Mouse (Mus musculus) heart, embryonic 10.5 days (tissue): ENCODE data around the gene Morn3. TPM values are rescaled to one million over a fixed set of nuclear protein-coding genes. Genes with fewer than 3 reads are reported as not detected.

Experiments
- DNase-seq: peaks from one replicate; pipeline ENCODE4 v3.0.0-alpha.2; 2017; ENCODE audit warnings: low spot score
- H3K27ac ChIP-seq: fragments of 300-500 bp; sonication (generic); 2 replicates; pipeline ENCODE4 v1.5.1; 2016; ENCODE audit warnings: mild to moderate bottlenecking
- H3K27me3 ChIP-seq: fragments of 300-500 bp; sonication (generic); 2 replicates; pipeline ENCODE4 v1.6.1; 2016; ENCODE audit warnings: mild to moderate bottlenecking; ENCODE audit not compliant: poor library complexity, insufficient read depth, severe bottlenecking
- H3K36me3 ChIP-seq: fragments of 300-500 bp; sonication (generic); 2 replicates; pipeline ENCODE4 v1.6.1; 2016; ENCODE audit warnings: mild to moderate bottlenecking, moderate library complexity
- H3K4me1 ChIP-seq: fragments of 300-500 bp; sonication (generic); 2 replicates; pipeline ENCODE4 v1.6.1; 2016; ENCODE audit warnings: mild to moderate bottlenecking
- H3K4me3 ChIP-seq: fragments of 300-500 bp; sonication (generic); 2 replicates; pipeline ENCODE4 v1.5.1; 2016; ENCODE audit warnings: mild to moderate bottlenecking, moderate library complexity
- H3K9me3 ChIP-seq: fragments of 300-500 bp; sonication (generic); 2 replicates; pipeline ENCODE4 v1.6.1; 2016; ENCODE audit warnings: mild to moderate bottlenecking, moderate library complexity
- WGBS: fragments of 180-500 bp; shearing (Covaris S2); methylation state at CpG from one replicate; pipeline ENCODE4 v1.1.7; 2016; 5-methylcytosine and 5-hydroxymethylcytosine counted together
- polyA plus RNA-seq: library from polyadenylated mRNA; unstranded; fragments of >200 nt; fragmentation: Nextera tagmentation; extraction: Ambion mirVana; gene quantifications from 2 replicates; pipeline ENCODE4 v1.2.1, GENCODE M21; 2016

The Morn3 gene
- polyA plus RNA-seq, 1 experiment from 2014 or later: not detected

DNA sequence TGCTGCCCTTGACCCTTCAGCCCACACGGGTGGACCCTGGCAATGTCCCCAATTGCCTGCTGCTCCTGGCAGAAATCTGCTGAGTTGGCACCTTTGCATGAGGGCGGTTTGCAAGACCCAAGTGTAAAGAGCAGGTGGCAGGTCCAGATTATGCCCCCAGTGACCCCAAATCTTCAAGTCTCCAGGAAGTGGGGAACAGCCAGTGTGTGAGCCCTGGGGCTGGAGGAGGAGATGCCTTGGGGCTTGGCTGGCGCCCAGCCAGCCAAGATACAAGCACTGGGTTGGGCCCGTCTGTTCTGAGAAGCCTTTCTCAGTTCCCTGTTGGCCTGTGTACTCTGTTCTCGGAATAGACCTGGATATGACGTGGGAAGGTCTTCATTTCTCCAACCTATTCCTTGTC lies 19.4 kb downstream of the Morn3 start:
- no peak overlapping the region for H3K4me3 ChIP-seq
- peaks cover 43% of the 10 kb centered on the region for H3K36me3 ChIP-seq
- peaks cover 29% of the 10 kb centered on the region for H3K4me1 ChIP-seq
- no peaks in the 10 kb centered on the region for H3K27me3 ChIP-seq
- 66% methylated on average over 6 of the region's 6 CpGs for WGBS
- H3K27ac ChIP-seq: peak overlapping the region; percentile 10; the same call in 1 of the 2 replicates
- H3K9me3 ChIP-seq: no peaks in the 10 kb centered on the region
- DNase-seq: no peak

DNA sequence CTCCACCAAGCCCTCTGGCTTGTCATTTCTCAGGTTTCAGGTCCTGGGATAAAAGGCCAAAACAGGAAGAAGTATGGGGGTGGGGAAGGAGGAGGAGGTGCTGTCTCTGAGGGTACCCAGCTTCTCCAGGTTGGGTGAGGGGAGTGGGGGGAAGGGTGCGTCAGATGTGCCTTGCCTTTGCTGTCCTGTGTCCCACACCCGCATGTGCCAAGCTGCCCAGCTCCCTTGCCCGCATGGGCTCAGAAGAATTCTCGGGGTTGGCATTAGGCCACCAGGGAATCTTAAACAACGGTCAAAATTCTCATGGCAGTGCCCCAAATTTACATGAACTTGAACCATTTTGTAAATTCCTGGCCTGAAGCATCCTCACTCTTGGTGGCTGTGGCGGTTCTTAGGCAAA lies 20.4 kb downstream of the Morn3 start:
- H3K36me3 ChIP-seq: peaks cover 38% of the 10 kb centered on the region
- no peak for DNase-seq
- H3K4me3 ChIP-seq: no peak overlapping the region
- H3K9me3 ChIP-seq: no peaks in the 10 kb centered on the region
- H3K4me1 ChIP-seq: peaks cover 29% of the 10 kb centered on the region
- 55% methylated on average over 6 of the region's 6 CpGs for WGBS
- no peak overlapping the region for H3K27ac ChIP-seq
- H3K27me3 ChIP-seq: no peaks in the 10 kb centered on the region

DNA sequence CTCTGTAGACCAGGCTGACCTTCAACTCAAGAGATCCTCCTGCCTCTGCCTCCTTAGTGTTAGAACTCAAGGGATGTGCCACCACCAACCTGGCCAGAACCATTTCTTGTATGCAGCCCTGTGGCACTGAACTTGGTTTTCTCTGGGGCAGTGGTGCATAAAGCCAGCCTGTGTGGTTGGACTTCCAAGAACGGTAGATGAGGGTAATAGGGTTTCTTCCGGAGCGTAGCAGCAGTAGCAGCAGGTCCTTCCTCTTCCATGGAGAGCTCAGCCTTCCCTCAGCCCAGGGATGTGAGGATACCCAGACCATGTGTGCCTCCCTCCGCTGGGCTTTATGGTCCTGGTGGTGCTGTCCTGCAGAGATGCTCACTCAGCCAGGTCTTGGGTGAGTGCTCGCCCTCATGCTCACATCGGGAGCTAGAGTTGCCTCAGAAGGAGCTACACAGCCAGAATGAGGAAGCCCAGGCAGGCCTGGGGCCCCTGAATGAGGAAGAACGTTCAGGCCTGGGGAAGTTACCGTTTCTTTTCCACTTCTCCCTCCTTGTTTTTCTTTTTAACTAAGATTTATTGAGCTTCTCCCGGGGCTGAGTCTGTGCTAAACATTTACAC lies 21.7 kb downstream of the Morn3 start:
- WGBS: 85% methylated on average over 9 of the region's 9 CpGs
- no peak overlapping the region for H3K4me3 ChIP-seq
- no peaks in the 10 kb centered on the region for H3K27me3 ChIP-seq
- no peak for DNase-seq
- peaks cover 26% of the 10 kb centered on the region for H3K36me3 ChIP-seq
- no peaks in the 10 kb centered on the region for H3K9me3 ChIP-seq
- no peak overlapping the region for H3K27ac ChIP-seq
- peaks cover 29% of the 10 kb centered on the region for H3K4me1 ChIP-seq

DNA sequence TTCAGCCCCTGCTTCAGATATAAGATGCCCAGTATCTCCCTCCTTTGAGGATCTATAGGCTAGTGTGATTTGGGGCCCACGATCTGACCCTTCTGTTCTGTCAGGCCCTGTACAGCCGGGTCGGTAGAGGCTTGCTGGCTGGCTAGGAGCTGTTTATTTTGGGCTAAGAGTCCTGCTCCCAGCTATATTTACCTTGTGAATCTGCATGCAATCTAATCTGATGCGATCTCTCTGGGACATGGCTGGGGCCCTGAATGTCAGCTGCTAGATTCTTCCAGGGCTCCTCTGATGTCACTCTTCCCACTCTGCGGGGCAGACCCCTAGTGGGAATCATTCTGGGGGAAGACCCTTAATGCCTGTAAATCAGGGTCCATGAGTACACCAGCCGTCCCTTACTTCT lies 22.5 kb downstream of the Morn3 start:
- H3K9me3 ChIP-seq: no peaks in the 10 kb centered on the region
- H3K36me3 ChIP-seq: peaks cover 18% of the 10 kb centered on the region
- no peak for DNase-seq
- H3K27ac ChIP-seq: no peak overlapping the region
- WGBS: 86% methylated on average over 6 of the region's 6 CpGs
- H3K4me1 ChIP-seq: peaks cover 31% of the 10 kb centered on the region
- no peak overlapping the region for H3K4me3 ChIP-seq
- no peaks in the 10 kb centered on the region for H3K27me3 ChIP-seq

DNA sequence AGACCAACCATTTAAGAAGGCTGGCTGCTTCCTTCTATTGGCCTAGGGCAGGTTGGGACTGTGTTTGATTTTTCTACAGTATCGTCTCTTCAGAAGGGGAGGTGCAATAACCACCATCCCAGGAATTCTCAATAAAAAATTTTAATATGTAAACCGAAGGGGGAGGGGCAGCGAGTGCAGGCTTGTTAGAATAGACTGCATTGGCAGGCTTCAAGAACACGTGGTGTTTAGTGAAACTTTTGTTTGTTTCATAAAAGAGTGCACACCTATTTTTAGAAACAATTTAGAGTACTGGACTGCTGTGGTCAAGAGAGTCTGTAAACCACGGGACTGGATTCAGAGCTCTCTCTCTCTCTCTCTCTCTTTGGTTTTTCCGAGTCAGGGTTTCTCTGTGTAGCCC lies 23.8 kb downstream of the Morn3 start:
- peaks cover 40% of the 10 kb centered on the region for H3K4me1 ChIP-seq
- H3K36me3 ChIP-seq: peaks cover 18% of the 10 kb centered on the region; the same call in 1 of the 2 replicates
- no peak for DNase-seq
- 76% methylated on average over 6 of the region's 6 CpGs for WGBS
- no peaks in the 10 kb centered on the region for H3K27me3 ChIP-seq
- no peak overlapping the region for H3K27ac ChIP-seq
- no peak overlapping the region for H3K4me3 ChIP-seq
- H3K9me3 ChIP-seq: no peaks in the 10 kb centered on the region

DNA sequence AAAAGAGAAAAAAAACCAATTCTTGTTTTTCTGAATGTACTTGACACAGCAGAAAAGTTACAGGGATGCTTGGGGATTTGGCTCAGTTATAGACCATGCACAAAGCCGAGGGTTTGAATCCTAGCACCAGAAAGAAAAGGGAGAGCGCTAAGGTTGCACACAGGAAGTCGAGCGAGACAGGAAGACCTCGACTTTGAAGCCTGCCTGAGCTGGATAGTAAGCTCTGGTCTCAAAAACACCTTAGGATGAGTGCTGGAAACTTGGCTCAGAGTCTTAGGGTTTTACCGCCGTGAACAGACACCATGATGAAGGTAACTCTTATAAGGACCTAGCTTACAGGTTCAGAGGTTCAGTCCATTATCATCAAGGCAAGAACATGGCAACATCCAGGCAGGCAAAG lies 25.4 kb downstream of the Morn3 start:
- Histone ChIP-seq H3K36me3 (peaks cover 26% of the 10 kb centered on the region), H3K4me1 (peaks cover 43% of the 10 kb centered on the region), H3K27ac (no peak overlapping the region), H3K4me3 (no peak overlapping the region), H3K27me3 (no peaks in the 10 kb centered on the region), H3K9me3 (no peaks in the 10 kb centered on the region)
- WGBS: 80% methylated on average over 7 of the region's 7 CpGs
- DNase-seq: no peak

DNA sequence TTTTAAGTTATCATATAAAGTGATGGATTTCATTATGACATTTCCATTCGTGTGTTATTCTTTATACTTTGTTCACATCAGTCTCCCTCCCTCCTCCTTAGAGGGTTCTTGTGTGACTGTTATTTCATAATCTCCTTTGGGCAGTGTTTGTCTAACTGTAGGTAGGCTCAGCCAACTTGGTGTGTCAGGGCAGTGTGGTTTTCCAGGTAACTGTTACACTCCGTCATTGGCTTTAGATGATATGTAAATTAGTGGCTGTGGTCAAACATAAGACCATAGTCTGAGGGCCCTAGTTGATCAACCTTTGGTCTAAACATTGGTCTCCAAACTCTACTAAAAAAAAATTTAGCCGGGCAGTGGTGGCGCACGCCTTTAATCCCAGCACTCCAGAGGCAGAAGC lies 26.4 kb downstream of the Morn3 start:
- Histone ChIP-seq H3K4me3 (no peak overlapping the region), H3K36me3 (peaks cover 26% of the 10 kb centered on the region), H3K9me3 (no peaks in the 10 kb centered on the region), H3K4me1 (peaks cover 48% of the 10 kb centered on the region), H3K27me3 (no peaks in the 10 kb centered on the region), H3K27ac (no peak overlapping the region)
- 91% methylated on average over 5 of the region's 5 CpGs for WGBS
- no peak for DNase-seq

DNA sequence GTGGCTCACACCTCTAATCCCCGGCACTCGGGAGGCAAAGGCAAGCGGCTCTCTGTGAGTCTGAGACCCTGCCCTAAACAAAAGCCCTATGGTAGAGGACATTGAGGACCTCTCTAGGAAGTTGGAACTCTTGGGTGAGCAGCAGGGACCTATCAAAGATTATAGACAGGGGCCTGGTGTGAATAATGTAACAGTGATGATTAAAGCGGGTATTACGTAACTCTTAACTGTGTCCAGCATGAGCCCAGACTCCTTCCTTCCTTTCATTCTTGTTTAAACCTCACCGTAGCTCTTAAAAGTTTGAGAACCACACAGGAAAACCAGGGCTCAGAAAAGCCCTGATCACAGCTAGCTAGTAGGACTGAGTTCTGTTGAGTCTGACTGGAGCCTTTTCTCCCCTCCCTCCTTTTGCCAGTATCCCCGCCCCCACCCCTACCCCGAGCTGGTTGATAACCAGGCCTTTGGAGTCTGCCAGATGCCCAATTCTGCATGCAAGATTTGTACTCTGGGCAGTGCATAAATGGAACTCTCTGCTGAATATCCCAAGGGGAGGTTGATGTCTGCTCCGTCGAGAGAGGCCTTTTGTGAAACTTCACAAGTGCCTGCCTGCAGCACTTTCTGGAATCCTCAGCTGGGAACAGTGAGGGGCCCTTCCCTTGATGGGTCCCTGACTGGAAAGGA lies 27.3 kb downstream of the Morn3 start:
- Histone ChIP-seq H3K4me3 (0 out of 2 replicates have a peak overlapping the region, but pooled peaks have one; percentile 27), H3K27ac (peak overlapping the region; percentile 65; the same call in 1 of the 2 replicates), H3K27me3 (no peaks in the 10 kb centered on the region), H3K4me1 (peaks cover 52% of the 10 kb centered on the region), H3K9me3 (no peaks in the 10 kb centered on the region), H3K36me3 (peaks cover 23% of the 10 kb centered on the region)
- DNase-seq: no peak
- 48% methylated on average over 10 of the region's 10 CpGs for WGBS

DNA sequence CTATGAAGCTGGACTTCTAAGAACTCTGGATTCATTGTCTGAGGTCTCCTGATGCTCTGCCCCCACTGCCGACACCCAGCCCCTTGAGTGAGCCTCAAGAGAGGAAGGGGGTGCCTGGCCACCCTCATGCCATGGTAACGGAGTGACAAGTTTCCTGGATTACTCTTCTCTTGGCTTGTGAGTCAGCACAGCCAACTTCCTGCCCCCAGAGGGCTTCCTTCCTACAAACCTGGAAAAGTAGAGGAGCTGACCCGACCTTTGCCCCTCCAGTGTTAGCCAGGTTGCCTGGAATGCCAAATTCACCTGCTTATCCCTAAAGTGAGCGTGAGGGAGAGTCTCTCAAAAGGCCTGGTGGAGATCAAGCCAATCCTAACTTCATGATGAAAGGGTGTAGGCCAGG lies 29.3 kb downstream of the Morn3 start:
- H3K27me3 ChIP-seq: no peaks in the 10 kb centered on the region
- 0 out of 2 replicates have a peak overlapping the region, but pooled peaks have one; percentile 8 for H3K4me3 ChIP-seq
- 64% methylated on average over 4 of the region's 4 CpGs for WGBS
- no peak overlapping the region for H3K27ac ChIP-seq
- peaks cover 52% of the 10 kb centered on the region for H3K4me1 ChIP-seq
- H3K36me3 ChIP-seq: peaks cover 17% of the 10 kb centered on the region
- DNase-seq: no peak
- no peaks in the 10 kb centered on the region for H3K9me3 ChIP-seq

DNA sequence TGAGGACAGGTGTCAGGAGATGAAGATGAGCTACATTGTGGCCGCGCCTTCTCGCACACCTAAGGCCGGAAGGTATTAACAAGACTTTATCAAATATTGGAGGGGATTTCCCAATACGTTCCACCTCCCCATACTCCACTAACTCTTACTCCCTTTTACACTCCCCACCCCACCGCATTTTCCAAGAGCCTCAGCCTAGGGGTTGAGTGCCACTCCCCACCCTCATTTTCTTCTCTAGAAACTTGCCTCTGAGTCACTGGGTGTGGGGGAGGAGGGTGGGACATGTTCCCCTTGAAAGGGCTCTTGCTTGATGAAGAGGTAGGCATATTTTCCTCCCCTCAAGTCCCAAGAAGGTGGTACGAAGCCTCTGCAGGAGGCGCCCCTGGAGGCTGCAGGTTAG lies 30.9 kb downstream of the Morn3 start:
- Histone ChIP-seq H3K4me3 (peak overlapping the region; percentile 86), H3K4me1 (peaks cover 52% of the 10 kb centered on the region), H3K36me3 (peaks cover 14% of the 10 kb centered on the region), H3K9me3 (no peaks in the 10 kb centered on the region), H3K27me3 (no peaks in the 10 kb centered on the region), H3K27ac (peak overlapping the region; percentile 93)
- 18% methylated on average over 8 of the region's 8 CpGs for WGBS
- no peak for DNase-seq

DNA sequence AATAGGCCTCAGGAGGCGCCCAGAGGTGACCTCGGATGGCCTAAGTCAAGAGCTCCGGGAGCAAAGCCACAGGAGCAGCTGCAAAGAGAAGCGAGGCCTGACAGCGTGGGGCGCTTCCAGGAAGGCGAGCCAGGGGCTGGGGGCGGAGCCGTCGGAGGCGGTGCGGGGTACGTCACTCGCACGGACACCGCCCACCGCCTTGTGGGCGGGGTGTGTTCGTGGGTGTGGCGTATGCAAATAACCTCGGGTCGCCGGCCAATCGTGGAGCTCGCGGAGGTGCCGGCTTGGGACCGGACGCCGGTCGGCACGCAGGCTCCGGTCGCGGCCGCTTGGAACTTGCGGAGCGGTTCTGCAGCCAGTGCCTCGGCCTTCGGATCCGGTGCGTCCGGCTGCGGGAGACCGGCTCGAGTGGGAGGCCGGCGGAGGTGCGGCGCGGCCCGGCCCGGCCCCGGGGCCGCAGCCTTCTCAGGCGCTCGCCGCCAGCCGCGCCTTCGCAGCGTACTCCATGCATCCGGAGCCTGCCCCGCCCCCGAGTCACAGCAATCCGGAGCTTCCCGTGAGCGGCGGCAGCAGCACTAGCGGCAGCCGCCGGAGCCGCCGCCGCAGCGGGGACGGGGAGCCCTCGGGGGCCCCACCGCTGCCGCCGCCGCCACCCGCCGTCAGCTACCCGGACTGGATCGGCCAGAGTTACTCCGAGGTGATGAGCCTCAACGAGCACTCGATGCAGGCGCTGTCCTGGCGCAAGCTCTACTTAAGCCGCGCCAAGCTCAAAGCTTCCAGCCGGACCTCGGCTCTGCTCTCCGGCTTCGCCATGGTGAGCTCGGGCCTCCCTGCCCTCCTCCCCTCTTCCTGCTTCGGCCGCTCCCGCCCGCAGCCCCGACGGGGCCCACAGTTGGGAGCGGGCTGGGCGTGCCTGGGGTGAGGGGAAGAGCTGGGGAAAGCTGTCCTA lies 31.8 kb downstream of the Morn3 start, which contains the start of gene Orai1:
Gene Orai1, plus strand, starts transcription at position 322 of the 949 bp plus-strand sequence.
- H3K27ac ChIP-seq: peak within 1 kb of the TSS; percentile 93
- H3K36me3 ChIP-seq: peaks cover 14% of the 10 kb centered on the region
- peak; percentile 99 for DNase-seq
- WGBS: under 1% methylated on average over 106 of the region's 106 CpGs
- no peaks in the 10 kb centered on the region for H3K27me3 ChIP-seq
- peaks cover 55% of the 10 kb centered on the region for H3K4me1 ChIP-seq
- H3K4me3 ChIP-seq: peak within 1 kb of the TSS; percentile 86
- no peaks in the 10 kb centered on the region for H3K9me3 ChIP-seq

DNA sequence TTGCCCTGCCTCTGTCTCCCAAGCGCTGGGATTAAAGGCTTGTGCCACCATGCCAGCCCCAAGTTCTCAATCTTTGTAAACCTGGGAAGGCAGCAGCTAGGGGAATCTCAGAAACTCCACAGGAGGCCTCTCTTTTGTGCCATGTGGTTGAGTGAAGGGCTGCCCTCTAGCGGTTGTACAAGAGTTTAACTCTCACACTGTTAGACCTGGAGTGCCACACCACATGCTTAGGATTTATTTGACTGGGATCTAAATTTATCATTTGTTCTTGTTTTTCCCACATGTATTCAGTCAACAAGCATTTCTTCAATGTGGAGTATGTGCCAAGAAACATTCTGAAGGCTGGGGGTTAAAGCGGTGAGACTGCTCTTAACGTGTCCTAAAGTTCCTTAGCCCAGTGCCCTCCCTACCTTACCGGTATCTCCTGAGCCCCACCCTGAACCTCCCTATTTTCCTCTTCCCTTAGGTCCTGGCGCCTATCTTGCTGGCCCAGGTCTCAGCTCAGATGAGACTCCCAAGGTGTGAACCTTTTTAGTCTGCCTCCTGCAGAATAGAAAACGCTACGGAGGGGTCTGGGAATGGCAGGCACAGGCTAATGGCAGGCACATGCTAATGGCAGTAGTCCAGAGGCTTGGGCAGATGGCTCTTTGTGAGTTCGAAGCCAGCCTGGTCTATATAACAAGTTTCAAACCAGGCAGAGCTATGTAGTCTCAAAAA lies 33.1 kb downstream of the Morn3 start:
- peak overlapping the region; percentile 42 for H3K27ac ChIP-seq
- WGBS: 53% methylated on average over 9 of the region's 9 CpGs

More for the DNA sequence above, 33.1 kb downstream of the Morn3 start:
- H3K4me1 ChIP-seq: peaks cover 51% of the 10 kb centered on the region
- H3K4me3 ChIP-seq: no peak overlapping the region
- H3K27me3 ChIP-seq: no peaks in the 10 kb centered on the region
- H3K9me3 ChIP-seq: no peaks in the 10 kb centered on the region
- peak; percentile 87 for DNase-seq
- H3K36me3 ChIP-seq: peaks cover 13% of the 10 kb centered on the region
